Mouse (Mus musculus) neutrophil, adult 65 days (primary cell): ENCODE data around the gene Col12a1. TPM values are rescaled to one million over a fixed set of nuclear protein-coding genes. Genes with fewer than 3 reads are reported as not detected.

ENCODE experiments used
- total RNA-seq: library from RNA; stranded (reverse); gene quantifications from 2 replicates; pipeline ENCODE4 v1.2.4, GENCODE M21; 2023

Gene Col12a1
- total RNA-seq, result 0.11 TPM in 1 of 2 replicates, not detected in the other

DNA sequence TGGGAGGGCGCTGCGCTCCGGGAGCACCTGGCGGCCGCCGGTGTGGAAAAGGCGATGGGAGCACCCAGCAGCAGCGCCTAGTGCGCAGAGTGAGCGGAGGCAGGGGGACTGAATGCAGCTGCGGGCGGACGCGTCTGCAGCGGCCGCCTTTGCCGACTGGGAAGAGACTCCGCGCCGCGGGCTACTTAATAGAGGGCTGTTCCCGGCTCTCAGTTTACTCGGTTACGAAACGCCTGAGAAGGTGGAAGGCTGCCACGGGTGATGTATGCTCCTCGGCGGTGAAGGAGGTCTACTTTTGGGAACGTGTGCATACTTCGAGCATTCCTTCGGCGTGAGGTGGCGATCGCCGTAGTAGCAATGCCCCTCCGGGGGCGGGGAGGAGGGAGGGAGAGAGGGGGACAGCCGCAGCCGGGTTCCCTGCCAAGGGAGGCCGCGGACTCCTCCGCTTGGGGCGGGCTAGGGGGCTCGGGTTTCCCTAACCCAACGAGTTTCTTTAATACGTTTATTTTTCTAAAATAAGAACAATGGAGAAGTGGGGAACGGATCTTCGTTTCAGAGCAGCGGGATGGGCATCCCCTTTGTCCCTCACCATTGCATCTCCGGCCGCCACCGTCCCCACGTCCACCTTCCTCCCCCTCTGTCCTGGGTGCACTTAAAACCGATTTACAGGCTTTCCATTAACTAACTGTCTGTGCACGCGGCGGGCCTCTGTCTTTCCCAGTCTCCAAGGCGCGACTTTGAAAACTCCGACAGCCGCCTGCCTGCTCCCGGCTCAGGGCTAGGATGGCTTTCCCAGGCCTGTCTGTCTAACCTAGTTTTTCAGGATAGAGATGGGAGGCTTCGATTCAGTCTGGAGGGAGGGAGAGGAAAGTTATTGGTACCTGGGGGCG lies at the start of gene Col12a1:
Col12a1 (minus strand) TSS at position 351 of the 890 bp plus-strand sequence.

DNA sequence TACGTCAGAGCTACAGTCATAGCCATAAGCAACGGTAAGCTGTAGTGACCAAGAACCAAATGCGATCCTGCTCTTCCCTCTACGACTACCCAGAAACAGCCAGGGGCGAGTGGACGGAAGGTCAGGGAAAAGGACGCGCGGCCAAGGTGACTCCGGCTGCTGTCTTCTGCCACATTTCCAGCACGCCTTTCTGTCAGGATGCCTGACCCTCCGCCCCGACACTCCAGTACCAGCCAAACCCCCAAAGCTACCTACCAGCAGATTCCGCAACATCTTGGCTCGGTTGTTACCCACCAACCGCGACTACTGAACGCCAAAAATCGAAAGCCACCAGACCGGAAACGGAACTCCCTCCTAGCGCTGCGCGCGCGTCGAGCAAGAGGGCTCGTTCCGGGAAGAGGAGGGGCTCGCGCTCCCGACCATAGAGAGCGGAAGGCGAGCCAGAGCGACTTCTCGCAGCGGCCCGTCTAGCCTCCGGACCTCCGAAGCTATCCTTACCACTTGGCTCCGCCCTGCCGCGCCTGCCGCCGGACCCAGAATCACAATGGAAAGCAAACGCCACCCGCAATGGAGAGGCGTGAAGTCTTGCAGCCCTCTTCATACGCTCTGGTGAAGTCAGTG lies 40.9 kb upstream of the Col12a1 start, which contains the start of gene Cox7a2:
Cox7a2 (minus strand) TSS at position 494 of the 621 bp plus-strand sequence.

Other genes with a start within 250 kb of the Col12a1 start
- gene Cox7a2, start 41.0 kb upstream of the Col12a1 start, total RNA-seq, result 101 and 119 TPM in 2 replicates
- 72.2 and 91.2 TPM in 2 replicates for gene Tmem30a, start 74.7 kb upstream of the Col12a1 start, total RNA-seq